Mouse (Mus musculus) cortical plate, adult 2 months (tissue): Measurements from ENCODE around the gene Traf3ip1. TPM values are rescaled to one million over a fixed set of nuclear protein-coding genes. Genes with fewer than 3 reads are reported as not detected.

ENCODE experiments used
- H3K27ac ChIP-seq: fragments of 200-500 bp; 2 replicates; pipeline ENCODE4 v1.5.1; 2012; ENCODE audit warnings: low read length, control low read depth, inconsistent platforms; ENCODE audit not compliant: insufficient read depth
- H3K4me1 ChIP-seq: fragments of 200-500 bp; 2 replicates; pipeline ENCODE4 v1.6.1; 2011; ENCODE audit warnings: low read length; ENCODE audit not compliant: control insufficient read depth, insufficient read depth
- H3K4me3 ChIP-seq: fragments of 200-500 bp; 2 replicates; pipeline ENCODE4 v1.5.1; 2011; ENCODE audit warnings: mild to moderate bottlenecking, low read length, control low read depth; ENCODE audit not compliant: insufficient read depth
- CTCF ChIP-seq: fragments of 200-500 bp; IDR thresholded peaks from 2 replicates; pipeline ENCODE4 v1.5.1; 2011; ENCODE audit warnings: mild to moderate bottlenecking, control low read depth, low read length; ENCODE audit not compliant: insufficient read depth; ENCODE audit errors: extremely low read depth
- POLR2A ChIP-seq: fragments of 200-500 bp; IDR thresholded peaks from 2 replicates; pipeline ENCODE4 v1.6.1; 2011; ENCODE audit warnings: mild to moderate bottlenecking, low read length, control low read depth; ENCODE audit not compliant: insufficient read depth; ENCODE audit errors: extremely low read depth
- polyA plus RNA-seq: library from polyadenylated mRNA; depleted of rRNA; stranded (reverse); fragments of >200 nt; gene quantifications from 2 replicates; pipeline ENCODE4 v1.2.3, GENCODE M21; 2012

Gene Traf3ip1
- polyA plus RNA-seq, 1 experiment, result 18.2 TPM

DNA sequence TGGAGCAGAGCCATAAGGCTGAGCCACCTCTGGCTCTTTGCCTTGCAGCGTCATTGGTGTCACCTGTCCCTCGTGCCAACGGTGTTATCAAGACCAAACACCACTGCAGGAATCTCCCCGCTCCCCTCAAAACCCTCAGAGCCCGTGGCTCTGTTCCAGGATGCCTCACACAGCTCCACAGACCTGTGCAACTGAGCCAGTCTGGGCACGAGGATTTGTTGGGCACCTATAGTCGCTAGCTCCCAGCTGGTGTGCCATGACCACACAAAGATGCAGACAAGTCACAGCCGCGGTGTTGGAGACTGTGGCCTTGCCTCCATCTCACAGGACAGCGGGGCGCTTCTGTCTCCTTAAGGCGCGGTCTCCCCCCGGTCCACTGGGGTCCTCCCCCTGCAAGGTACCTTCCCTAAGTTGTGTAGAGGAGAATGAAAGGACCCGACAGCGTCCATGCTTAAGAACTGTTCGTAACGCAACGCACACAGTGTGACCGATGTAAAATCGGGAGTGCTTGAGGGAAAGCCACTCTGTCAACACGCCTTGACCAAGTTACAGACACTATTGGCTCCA is 45.3 kb downstream of the Traf3ip1 start:
- Histone ChIP-seq H3K27ac (no peak overlapping the region), H3K4me3 (peak overlapping the region; percentile 39), H3K4me1 (no peaks in the 10 kb centered on the region)
- TF ChIP-seq CTCF (no peak), POLR2A (no peak)

- TF ChIP-seq POLR2A (peak; percentile 83), CTCF (no peak)
- Histone ChIP-seq H3K4me1 (no peaks in the 10 kb centered on the region), H3K27ac (no peak within 1 kb of the TSS), H3K4me3 (peak within 1 kb of the TSS; percentile 39)
Measured at GRCm38 (mm10) chr1:91540271-91540826, 45.9 kb downstream of the Traf3ip1 start, which contains the start of gene Asb1. Gene Asb1 (plus strand): TSS chr1:91540544.

GRCm38 (mm10) chr1:91541042-91541592 is 46.7 kb downstream of the Traf3ip1 start:
- H3K4me1 ChIP-seq, result no peaks in the 10 kb centered on the region
- H3K27ac ChIP-seq, result no peak overlapping the region

DNA sequence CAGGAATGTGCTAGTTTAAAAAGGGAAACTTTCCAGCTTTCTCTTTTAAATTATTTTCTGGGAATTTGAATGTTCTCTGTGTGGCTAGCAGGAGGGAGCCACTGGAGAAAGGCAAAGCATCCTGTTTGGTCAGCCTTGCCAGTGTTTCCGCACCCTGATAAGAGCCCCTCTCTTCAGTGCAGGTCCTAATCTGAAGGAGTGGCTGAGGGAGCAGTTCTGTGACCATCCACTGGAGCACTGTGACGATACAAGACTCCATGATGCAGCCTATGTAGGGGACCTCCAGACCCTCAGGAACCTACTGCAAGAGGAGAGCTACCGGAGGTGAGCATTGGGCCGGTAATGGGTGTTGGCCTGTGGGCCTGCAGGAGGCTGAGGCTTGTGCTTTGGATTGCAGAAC is 49.5 kb downstream of the Traf3ip1 start:
- TF ChIP-seq POLR2A (no peak), CTCF (no peak)

More at GRCm38 (mm10) chr1:91541042-91541592, 46.7 kb downstream of the Traf3ip1 start:
- peak overlapping the region; percentile 39 for H3K4me3 ChIP-seq
- no peak for TF ChIP-seq POLR2A
- TF ChIP-seq CTCF, result no peak

DNA sequence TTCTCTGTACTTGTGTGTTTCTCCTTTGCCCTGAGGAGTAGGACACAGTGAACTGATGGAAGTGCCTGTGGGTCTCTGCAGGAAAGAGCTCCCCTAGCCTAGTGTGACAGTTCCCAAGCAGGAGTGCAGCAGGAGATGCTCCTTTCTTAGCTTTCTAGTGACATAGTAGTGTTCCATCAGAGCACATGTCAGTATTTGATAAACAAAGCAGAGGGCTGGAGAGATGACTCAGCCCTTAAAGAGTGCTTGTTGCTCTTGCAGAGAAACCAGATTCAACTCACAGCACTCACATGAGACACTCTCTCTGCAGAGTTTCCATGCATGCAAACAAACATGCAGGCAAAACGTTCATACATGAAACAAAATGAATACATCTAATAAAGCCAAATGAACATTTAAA is 50.8 kb downstream of the Traf3ip1 start:
- Histone ChIP-seq H3K4me3 (no peak overlapping the region), H3K27ac (no peak overlapping the region), H3K4me1 (no peaks in the 10 kb centered on the region)
- TF ChIP-seq CTCF (no peak), POLR2A (no peak)

More for the DNA sequence above, 49.5 kb downstream of the Traf3ip1 start:
- H3K4me3 ChIP-seq, result no peak overlapping the region
- no peaks in the 10 kb centered on the region for H3K4me1 ChIP-seq
- no peak overlapping the region for H3K27ac ChIP-seq

DNA sequence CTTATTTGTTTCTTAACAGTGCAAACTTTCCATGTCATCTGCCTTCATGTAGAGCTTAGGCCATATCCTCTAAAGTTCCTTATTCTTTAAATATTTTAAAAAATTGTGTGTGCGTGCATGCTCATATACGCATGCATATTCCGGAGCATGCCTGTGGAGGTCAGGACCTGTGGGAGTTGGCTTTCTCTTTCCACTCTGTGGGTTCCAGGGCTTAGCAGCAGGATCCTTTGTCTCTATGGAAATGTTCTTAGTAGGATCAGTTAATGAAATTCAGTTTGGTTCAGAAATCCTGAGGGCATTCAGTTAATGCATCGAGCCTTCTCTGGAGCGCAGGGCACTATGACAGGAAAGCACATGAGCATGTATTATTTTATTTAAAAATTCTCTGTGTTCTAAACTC is 53.1 kb downstream of the Traf3ip1 start:
- no peaks in the 10 kb centered on the region for H3K4me1 ChIP-seq
- TF ChIP-seq POLR2A (no peak), CTCF (no peak)

DNA sequence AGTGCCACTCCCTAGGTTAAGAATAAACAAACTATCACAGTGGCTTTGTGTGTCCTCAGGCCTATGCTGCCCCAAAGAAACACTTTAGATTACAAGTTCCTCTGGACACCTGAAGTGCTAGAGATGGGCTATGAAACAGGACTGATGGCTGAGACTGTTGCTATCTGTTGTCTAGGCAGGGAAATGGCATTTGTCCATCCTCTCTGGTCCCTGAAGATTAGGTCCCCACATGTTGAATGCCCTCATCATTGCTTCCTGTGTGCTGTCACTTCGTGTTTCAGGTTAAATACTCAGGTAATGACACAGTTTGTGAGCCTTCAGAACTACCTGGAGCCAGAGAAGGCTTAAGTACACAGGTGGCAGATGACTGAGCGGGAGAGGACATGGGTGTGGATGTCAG is 54.6 kb downstream of the Traf3ip1 start:
- no peak overlapping the region for H3K27ac ChIP-seq
- H3K4me3 ChIP-seq, result no peak overlapping the region
- no peak for TF ChIP-seq POLR2A
- TF ChIP-seq CTCF, result no peak
- no peaks in the 10 kb centered on the region for H3K4me1 ChIP-seq

More for the DNA sequence above, 53.1 kb downstream of the Traf3ip1 start:
- Histone ChIP-seq H3K27ac (no peak overlapping the region), H3K4me3 (no peak overlapping the region)

GRCm38 (mm10) chr1:91557099-91557498 is 62.7 kb downstream of the Traf3ip1 start:
- Histone ChIP-seq H3K4me3 (no peak overlapping the region), H3K27ac (no peak overlapping the region), H3K4me1 (no peaks in the 10 kb centered on the region)
- TF ChIP-seq CTCF (no peak), POLR2A (no peak)

DNA sequence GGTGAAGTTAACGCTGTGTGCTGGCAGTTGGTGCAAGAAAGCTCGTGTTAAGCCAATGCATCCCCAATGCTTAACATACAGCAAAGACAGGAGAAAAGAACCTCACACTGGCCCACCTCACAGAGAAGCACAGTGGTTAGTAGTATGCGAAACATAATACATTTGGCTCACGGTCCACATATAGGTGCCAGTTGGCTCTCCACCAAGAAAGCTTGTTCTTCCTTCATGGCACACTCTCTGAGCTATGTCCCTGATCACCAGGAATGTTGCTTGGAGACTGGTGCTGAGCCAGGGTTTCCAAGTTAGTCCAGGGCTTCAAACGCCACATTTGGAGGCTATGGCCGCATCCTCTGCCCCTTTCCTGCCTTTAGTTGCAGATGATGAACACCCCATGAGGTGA is 66.8 kb downstream of the Traf3ip1 start:
- TF ChIP-seq POLR2A (no peak), CTCF (no peak)
- peaks cover 2% of the 10 kb centered on the region; the same call in 1 of the 2 replicates for H3K4me1 ChIP-seq

More for the DNA sequence above, 66.8 kb downstream of the Traf3ip1 start:
- Histone ChIP-seq H3K4me3 (no peak overlapping the region), H3K27ac (no peak overlapping the region)
